Mouse (Mus musculus): Measurements from ENCODE around the gene Egflam. TPM values are rescaled to one million over a fixed set of nuclear protein-coding genes. Genes with fewer than 3 reads are reported as not detected.

Egflam gene
- total and polyA plus RNA-seq, 3 experiments = not detected

DNA sequence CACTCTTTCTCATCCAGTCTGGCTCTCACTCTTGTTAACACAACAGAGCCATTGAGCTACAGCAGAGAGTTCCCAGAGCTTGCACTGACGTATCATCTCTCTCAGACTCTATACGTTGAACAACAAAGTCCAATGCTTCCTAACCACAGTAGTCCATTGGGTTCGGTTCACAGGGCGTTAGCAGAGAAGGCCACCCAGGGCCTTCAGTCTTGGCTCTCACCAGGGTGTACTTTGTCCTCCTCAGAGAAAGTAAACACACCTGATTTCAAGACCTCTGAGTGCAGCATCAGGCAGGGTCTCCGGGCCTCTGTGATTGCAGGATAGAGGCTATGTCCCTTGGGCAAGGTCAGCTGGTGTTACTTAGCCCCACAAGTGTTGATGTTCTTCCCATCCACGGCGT is 190.9 kb downstream of the Egflam start:
- Histone ChIP-seq H3K9ac (ENCODE audit: insufficient read depth, low read depth) (no peak overlapping the region), H3K79me2 (replicated peaks; ENCODE audit: control insufficient read depth, extremely low read depth, insufficient read depth, poor library complexity, severe bottlenecking) (no peaks in the 10 kb centered on the region)
- no peak for TF ChIP-seq CHD1 (IDR thresholded peaks at IDR 0.05; ENCODE audit: low read depth, low read length)
- no peak for TF ChIP-seq E2F4 (IDR thresholded peaks at IDR 0.05; ENCODE audit: insufficient replicate concordance, low read depth, low read length)
- TF ChIP-seq KAT2A (IDR thresholded peaks at IDR 0.05; ENCODE audit: insufficient replicate concordance, low read length) = no peak
- no peak for TF ChIP-seq MAFK (IDR thresholded peaks at IDR 0.05; ENCODE audit: insufficient replicate concordance, low read length)
- no peak for TF ChIP-seq MYC (IDR thresholded peaks at IDR 0.05; ENCODE audit: low read depth, low read length)
- TF ChIP-seq POLR2AphosphoS2 (IDR thresholded peaks at IDR 0.05; ENCODE audit: low read depth, low read length) = no peak
- TF ChIP-seq MXI1 (IDR thresholded peaks at IDR 0.05; ENCODE audit: low read depth, low read length) = no peak
- no peak for TF ChIP-seq BHLHE40 (IDR thresholded peaks at IDR 0.05; ENCODE audit: low read depth, low read length)
- no peak for TF ChIP-seq ZKSCAN1 (IDR thresholded peaks at IDR 0.05; ENCODE audit: borderline replicate concordance, low read depth, low read length)
- TF ChIP-seq GABPA (IDR thresholded peaks at IDR 0.05; ENCODE audit: insufficient replicate concordance, low read depth, low read length) = no peak
- no peak for TF ChIP-seq MAZ (IDR thresholded peaks at IDR 0.05; ENCODE audit: low read depth, low read length)
- no peak for TF ChIP-seq EP300 (IDR thresholded peaks at IDR 0.05; ENCODE audit: low read length)
- no peak for TF ChIP-seq ZMIZ1 (IDR thresholded peaks at IDR 0.05; ENCODE audit: low read depth, low read length)
- no peak for TF ChIP-seq RAD21 (IDR thresholded peaks at IDR 0.05; ENCODE audit: low read depth, low read length)
- no peak for TF ChIP-seq ETS1 (conservative IDR thresholded peaks at IDR 0.05; ENCODE audit: low read depth, low read length)

DNA sequence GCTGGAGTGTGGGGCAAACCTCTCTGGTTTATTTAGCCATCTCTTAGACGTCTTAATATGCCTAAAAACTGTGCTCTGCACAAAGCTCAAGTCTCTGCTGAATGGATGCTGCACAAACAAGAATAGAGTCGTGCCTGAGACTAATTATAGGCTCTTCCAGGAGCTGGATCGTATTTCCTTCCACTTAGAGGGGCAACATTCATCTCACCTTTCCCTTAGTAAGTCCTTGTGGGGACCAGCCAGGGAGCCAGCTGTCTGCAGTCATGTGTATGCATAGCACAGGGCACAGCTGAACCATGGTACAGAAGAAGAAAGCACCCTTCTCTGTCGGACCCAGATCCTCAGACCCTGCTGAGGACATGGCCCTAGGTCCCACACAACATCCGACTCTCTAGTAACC is 192.1 kb downstream of the Egflam start:
- peaks cover 94% of the 10 kb centered on the region for H3K27me3 ChIP-seq (replicated peaks)
- no peak overlapping the region for H3K4me3 ChIP-seq (replicated peaks in 1 of 3; ENCODE audit: low read depth in 2 of 3, low read length in 2 of 3, poor library complexity in 1 of 3)
- no peak overlapping the region for H3K4me2 ChIP-seq (ENCODE audit: insufficient read depth, low read depth, poor library complexity, severe bottlenecking)
- dilution Hi-C loops (cut with MboI; ENCODE audit: extremely low pct_ligation_motif_present, extremely low pct_unique_long_range_greater_than_20kb, low sequenced_read_pairs) (no loop called here), in situ Hi-C loops (cut with MboI; ENCODE audit: low pct_ligation_motif_present, low pct_unique_long_range_greater_than_20kb, low sequenced_read_pairs) (no loop called here)
- no peaks in the 10 kb centered on the region for H3K79me2 ChIP-seq (replicated peaks; ENCODE audit: control insufficient read depth, extremely low read depth, insufficient read depth, poor library complexity, severe bottlenecking)
- no peaks in the 10 kb centered on the region for H3K36me3 ChIP-seq (replicated peaks in 1 of 2; ENCODE audit: control insufficient read depth in 1 of 2, insufficient read depth in 1 of 2, low read length in 1 of 2)
- TF ChIP-seq ZKSCAN1 (IDR thresholded peaks at IDR 0.05; ENCODE audit: borderline replicate concordance, low read depth, low read length) = no peak
- TF ChIP-seq JUND (conservative IDR thresholded peaks at IDR 0.05; ENCODE audit: low read depth, low read length) = no peak
- TF ChIP-seq MYC (IDR thresholded peaks at IDR 0.05; ENCODE audit: low read depth, low read length) = no peak
- TF ChIP-seq JUN (IDR thresholded peaks at IDR 0.05; ENCODE audit: insufficient read depth, low read depth, low read length) = no peak
- no peak for TF ChIP-seq CTCF (conservative IDR thresholded peaks at IDR 0.05 in 1 of 2, IDR thresholded peaks at IDR 0.05 in 1 of 2; ENCODE audit: low read depth in 2 of 2, low read length in 2 of 2)
- no peak for TF ChIP-seq MAX (IDR thresholded peaks at IDR 0.05; ENCODE audit: low read length)
- no peak for TF ChIP-seq EP300 (IDR thresholded peaks at IDR 0.05; ENCODE audit: low read length)
- TF ChIP-seq NRF1 (IDR thresholded peaks at IDR 0.05; ENCODE audit: low read depth, low read length) = no peak
- TF ChIP-seq ZMIZ1 (IDR thresholded peaks at IDR 0.05; ENCODE audit: low read depth, low read length) = no peak
- TF ChIP-seq RCOR1 (conservative IDR thresholded peaks at IDR 0.05; ENCODE audit: low read depth, low read length) = no peak
- TF ChIP-seq UBTF (IDR thresholded peaks at IDR 0.05; ENCODE audit: low read depth, low read length) = no peak
- TF ChIP-seq E2F4 (IDR thresholded peaks at IDR 0.05; ENCODE audit: insufficient replicate concordance, low read depth, low read length) = no peak
- no peak for TF ChIP-seq USF2 (conservative IDR thresholded peaks at IDR 0.05; ENCODE audit: low read depth, low read length)
- no peak for TF ChIP-seq IRF4 (IDR thresholded peaks at IDR 0.05; ENCODE audit: low read depth, low read length)
- H3K27ac ChIP-seq (ENCODE audit: insufficient read depth, low read depth) = no peak overlapping the region
- no peaks in the 10 kb centered on the region for H3K9me3 ChIP-seq (replicated peaks; ENCODE audit: low read length)
- H3K9ac ChIP-seq (ENCODE audit: insufficient read depth, low read depth) = no peak overlapping the region
- no peak for DNase-seq (ENCODE audit: extremely low read depth)
- no peaks in the 10 kb centered on the region for H3K4me1 ChIP-seq (ENCODE audit: control insufficient read depth in 1 of 2, insufficient read depth in 2 of 2)

More for the DNA sequence above, 190.9 kb downstream of the Egflam start:
- no peak overlapping the region for H3K4me2 ChIP-seq (ENCODE audit: insufficient read depth, low read depth, poor library complexity, severe bottlenecking)
- no peaks in the 10 kb centered on the region for H3K4me1 ChIP-seq (ENCODE audit: control insufficient read depth in 1 of 2, insufficient read depth in 2 of 2)
- H3K9me3 ChIP-seq (replicated peaks; ENCODE audit: low read length) = no peaks in the 10 kb centered on the region
- in situ Hi-C loops (cut with MboI; ENCODE audit: low pct_ligation_motif_present, low pct_unique_long_range_greater_than_20kb, low sequenced_read_pairs) (no loop called here), dilution Hi-C loops (cut with MboI; ENCODE audit: extremely low pct_ligation_motif_present, extremely low pct_unique_long_range_greater_than_20kb, low sequenced_read_pairs) (no loop called here)
- peaks cover 92% of the 10 kb centered on the region for H3K27me3 ChIP-seq (replicated peaks)
- no peak overlapping the region for H3K4me3 ChIP-seq (replicated peaks in 1 of 3; ENCODE audit: low read depth in 2 of 3, low read length in 2 of 3, poor library complexity in 1 of 3)
- no peak overlapping the region for H3K27ac ChIP-seq (ENCODE audit: insufficient read depth, low read depth)
- no peak for DNase-seq (ENCODE audit: extremely low read depth)
- H3K36me3 ChIP-seq (replicated peaks in 1 of 2; ENCODE audit: control insufficient read depth in 1 of 2, insufficient read depth in 1 of 2, low read length in 1 of 2) = no peaks in the 10 kb centered on the region
